Mouse (Mus musculus): ENCODE measurements around the gene Vps33a. TPM values are rescaled to one million over a fixed set of nuclear protein-coding genes. Genes with fewer than 3 reads are reported as not detected.

Vps33a gene
- polyA plus RNA-seq, 1 experiment from 2014 or later = 18.7 TPM

GRCm38 (mm10) chr5:123501973-123502372 lies 70.9 kb downstream of the Vps33a start:
- H3K4me3 ChIP-seq (replicated peaks) = no peak overlapping the region
- H3K9ac ChIP-seq = no peak overlapping the region
- ATAC-seq (ENCODE audit: insufficient read depth) = no peak
- H3K36me3 ChIP-seq (replicated peaks) = no peaks in the 10 kb centered on the region
- no peak overlapping the region for H3K4me2 ChIP-seq
- no peak overlapping the region for H3K27ac ChIP-seq (replicated peaks)
- WGBS (ENCODE audit: insufficient replicate concordance) = 37% methylated on average over 4 of the region's 4 CpGs
- H3K4me1 ChIP-seq (replicated peaks) = no peaks in the 10 kb centered on the region
- peaks cover 56% of the 10 kb centered on the region for H3K27me3 ChIP-seq
- H3K9me3 ChIP-seq (replicated peaks) = no peaks in the 10 kb centered on the region

- Histone ChIP-seq H3K27ac (replicated peaks) (no peak overlapping the region), H3K4me1 (replicated peaks) (no peaks in the 10 kb centered on the region), H3K9ac (no peak overlapping the region), H3K36me3 (replicated peaks) (no peaks in the 10 kb centered on the region), H3K4me2 (no peak overlapping the region), H3K4me3 (replicated peaks) (no peak overlapping the region), H3K27me3 (peaks cover 45% of the 10 kb centered on the region), H3K9me3 (replicated peaks) (no peaks in the 10 kb centered on the region)
- no peak for ATAC-seq (ENCODE audit: insufficient read depth)
- 27% methylated on average over 4 of the region's 4 CpGs for WGBS (ENCODE audit: insufficient replicate concordance)
Measured at GRCm38 (mm10) chr5:123499717-123500116, 73.1 kb downstream of the Vps33a start.

GRCm38 (mm10) chr5:123489935-123490334 lies 82.9 kb downstream of the Vps33a start:
- H3K9ac ChIP-seq = no peak overlapping the region
- no peaks in the 10 kb centered on the region for H3K4me1 ChIP-seq (replicated peaks)
- no peaks in the 10 kb centered on the region for H3K36me3 ChIP-seq (replicated peaks)
- H3K27me3 ChIP-seq = peaks cover 34% of the 10 kb centered on the region
- no peak overlapping the region for H3K4me3 ChIP-seq (replicated peaks)
- ATAC-seq (ENCODE audit: insufficient read depth) = no peak
- no peak overlapping the region for H3K27ac ChIP-seq (replicated peaks)
- H3K9me3 ChIP-seq (replicated peaks) = no peaks in the 10 kb centered on the region
- WGBS (ENCODE audit: insufficient replicate concordance) = 51% methylated on average over 9 of the region's 9 CpGs
- no peak overlapping the region for H3K4me2 ChIP-seq

- Histone ChIP-seq H3K9ac (no peak within 1 kb of the TSS), H3K27ac (replicated peaks) (no peak within 1 kb of the TSS), H3K4me1 (replicated peaks) (no peaks in the 10 kb centered on the region), H3K4me2 (0 out of 2 replicates have a peak within 1 kb of the TSS, but pooled peaks have one; percentile 20), H3K36me3 (replicated peaks) (no peaks in the 10 kb centered on the region), H3K4me3 (replicated peaks) (no peak within 1 kb of the TSS), H3K27me3 (peaks cover 34% of the 10 kb centered on the region), H3K9me3 (replicated peaks) (no peaks in the 10 kb centered on the region)
- no peak for ATAC-seq (ENCODE audit: insufficient read depth)
- 9% methylated on average over 25 of the region's 25 CpGs for WGBS (ENCODE audit: insufficient replicate concordance)
Measured at GRCm38 (mm10) chr5:123489112-123489785, 83.6 kb downstream of the Vps33a start, which contains the start of the genes Lrrc43 and Il31. Gene Lrrc43 (plus strand): TSS chr5:123489305. Gene Il31 (minus strand): TSS chr5:123489489.

GRCm38 (mm10) chr5:123487659-123488395 lies 85.0 kb downstream of the Vps33a start:
- 43% methylated on average over 11 of the region's 11 CpGs for WGBS (ENCODE audit: insufficient replicate concordance)
- no peak overlapping the region for H3K9ac ChIP-seq
- no peaks in the 10 kb centered on the region for H3K9me3 ChIP-seq (replicated peaks)
- H3K36me3 ChIP-seq (replicated peaks) = no peaks in the 10 kb centered on the region
- no peak overlapping the region for H3K4me2 ChIP-seq
- H3K4me1 ChIP-seq (replicated peaks) = no peaks in the 10 kb centered on the region
- H3K4me3 ChIP-seq (replicated peaks) = no peak overlapping the region
- H3K27me3 ChIP-seq = peaks cover 34% of the 10 kb centered on the region
- no peak overlapping the region for H3K27ac ChIP-seq (replicated peaks)
- no peak for ATAC-seq (ENCODE audit: insufficient read depth)

Small RNA genes within 50 kb of the gene (microRNA-seq; reads per million reads assigned to microRNA genes)
- gene Mir7647 = 1.8 reads per million

Other genes with a start within 250 kb of the Vps33a start
- 5.6 and 5.9 TPM in 2 replicates for gene Bcl7a, start 229.2 kb downstream of the Vps33a start, polyA plus RNA-seq (2015; fragmentation: Nextera tagmentation; extraction: Ambion mirVana)
- gene Mlxip, start 178.2 kb downstream of the Vps33a start, polyA plus RNA-seq (2015; fragmentation: Nextera tagmentation; extraction: Ambion mirVana) = 3.5 and 3.7 TPM in 2 replicates
- not detected in 2 replicates for gene Lrrc43, start 83.7 kb downstream of the Vps33a start, polyA plus RNA-seq (2015; fragmentation: Nextera tagmentation; extraction: Ambion mirVana)
- 0.12 TPM in 1 of 2 replicates, not detected in the other for gene Il31, start 83.5 kb downstream of the Vps33a start, polyA plus RNA-seq (2015; fragmentation: Nextera tagmentation; extraction: Ambion mirVana)
- not detected in 2 replicates for gene B3gnt4, start 62.6 kb downstream of the Vps33a start, polyA plus RNA-seq (2015; fragmentation: Nextera tagmentation; extraction: Ambion mirVana)
- gene Diablo, start 48.9 kb downstream of the Vps33a start, polyA plus RNA-seq (2015; fragmentation: Nextera tagmentation; extraction: Ambion mirVana) = 51.6 and 54.9 TPM in 2 replicates
- 0.09 TPM in 1 of 2 replicates, not detected in the other for gene Gm49027, start 47.5 kb downstream of the Vps33a start, polyA plus RNA-seq (2015; fragmentation: Nextera tagmentation; extraction: Ambion mirVana)
- 10.8 and 11.9 TPM in 2 replicates for gene Clip1, start 111.6 kb upstream of the Vps33a start, polyA plus RNA-seq (2015; fragmentation: Nextera tagmentation; extraction: Ambion mirVana)
- gene Zcchc8, start 148.1 kb upstream of the Vps33a start, polyA plus RNA-seq (2015; fragmentation: Nextera tagmentation; extraction: Ambion mirVana) = 25.6 and 28.6 TPM in 2 replicates
- gene Rsrc2, start 176.4 kb upstream of the Vps33a start, polyA plus RNA-seq (2015; fragmentation: Nextera tagmentation; extraction: Ambion mirVana) = 30.1 and 34.2 TPM in 2 replicates
- gene Kntc1, start 176.7 kb upstream of the Vps33a start, polyA plus RNA-seq (2015; fragmentation: Nextera tagmentation; extraction: Ambion mirVana) = 19.9 and 21.3 TPM in 2 replicates